Mouse (Mus musculus) MEL (cell line): ENCODE measurements around the gene Npas3. TPM values are rescaled to one million over a fixed set of nuclear protein-coding genes. Genes with fewer than 3 reads are reported as not detected.

ENCODE experiments used
- DNase-seq: peaks from one replicate; pipeline ENCODE4 v3.0.0; 2011; ENCODE audit warnings: low read depth, low spot score
- H3K27ac ChIP-seq: 2 replicates; pipeline ENCODE4 v1.5.1; 2012; ENCODE audit warnings: low read depth, mild to moderate bottlenecking, control low read depth, low read length, moderate library complexity; ENCODE audit not compliant: control insufficient read depth
- H3K27me3 ChIP-seq, 2 experiments: fragments of 150-350 bp in 1 of 2; sonication (generic) in 1 of 2; 2 replicates each; pipeline ENCODE4 v1.6.1; 2012; ENCODE audit warnings: low read length in 2 of 2, mild to moderate bottlenecking in 2 of 2, improper control_type of control experiment in 1 of 2, moderate library complexity in 1 of 2; ENCODE audit not compliant: insufficient read depth in 2 of 2, control insufficient read depth in 1 of 2
- H3K36me3 ChIP-seq, 2 experiments: 2 replicates each; pipeline ENCODE4 v1.6.1; 2012 to 2014; ENCODE audit warnings: low read length in 2 of 2, improper control_type of control experiment in 1 of 2, inconsistent platforms in 1 of 2, mild to moderate bottlenecking in 1 of 2; ENCODE audit not compliant: insufficient read depth in 2 of 2, control insufficient read depth in 1 of 2
- H3K4me1 ChIP-seq, 2 experiments: fragments of 150-350 bp in 1 of 2; sonication (generic) in 1 of 2; 2 replicates each; pipeline ENCODE4 v1.6.1; 2012; ENCODE audit warnings: low read length in 2 of 2, improper control_type of control experiment in 1 of 2, mild to moderate bottlenecking in 1 of 2; ENCODE audit not compliant: insufficient read depth in 2 of 2, control insufficient read depth in 1 of 2
- H3K4me3 ChIP-seq, 2 experiments: fragments of 150-350 bp in 1 of 2; sonication (generic) in 1 of 2; 2 replicates each; pipeline ENCODE4 v1.5.1; 2012; ENCODE audit warnings: low read depth in 2 of 2, low read length in 2 of 2, mild to moderate bottlenecking in 2 of 2, moderate library complexity in 2 of 2, control low read depth in 1 of 2, improper control_type of control experiment in 1 of 2; ENCODE audit not compliant: control insufficient read depth in 1 of 2, insufficient read depth in 1 of 2
- H3K79me2 ChIP-seq: 2 replicates; pipeline ENCODE4 v1.6.1; 2012; ENCODE audit warnings: mild to moderate bottlenecking, low read length, moderate library complexity; ENCODE audit not compliant: control insufficient read depth, poor library complexity, insufficient read depth
- H3K9ac ChIP-seq: 2 replicates; pipeline ENCODE4 v1.6.1; 2012; ENCODE audit warnings: low read depth, mild to moderate bottlenecking, control low read depth, low read length, moderate library complexity; ENCODE audit not compliant: control insufficient read depth, poor library complexity, severe bottlenecking
- H3K9me3 ChIP-seq: fragments of 150-350 bp; sonication (generic); replicated peaks from 2 replicates; pipeline ENCODE4 v1.6.1; 2012; ENCODE audit warnings: mild to moderate bottlenecking, low read length, improper control_type of control experiment, moderate library complexity; ENCODE audit not compliant: insufficient read depth
- CHD2 ChIP-seq: IDR thresholded peaks from 2 replicates; pipeline ENCODE4 v1.6.1; 2011; ENCODE audit warnings: low read length, improper control_type of control experiment
- E2F4 ChIP-seq: IDR thresholded peaks from 2 replicates; pipeline ENCODE4 v1.6.1; 2011; ENCODE audit warnings: low read depth, low read length, improper control_type of control experiment, borderline replicate concordance
- EP300 ChIP-seq, 2 experiments: IDR thresholded peaks; 2 replicates each; pipeline ENCODE4 v1.6.1; 2011; ENCODE audit warnings: improper control_type of control experiment in 2 of 2, low read length in 2 of 2, low read depth in 1 of 2, mild to moderate bottlenecking in 1 of 2
- ETS1 ChIP-seq: IDR thresholded peaks from 2 replicates; pipeline ENCODE4 v1.6.1; 2012; ENCODE audit warnings: low read depth, mild to moderate bottlenecking, inconsistent platforms, low read length, improper control_type of control experiment, moderate library complexity
- GATA1 ChIP-seq: IDR thresholded peaks from 2 replicates; pipeline ENCODE4 v1.6.1; 2011; ENCODE audit warnings: low read depth, low read length, improper control_type of control experiment
- MAFK ChIP-seq: IDR thresholded peaks from 2 replicates; pipeline ENCODE4 v1.6.1; 2011; ENCODE audit warnings: low read depth, mild to moderate bottlenecking, low read length, improper control_type of control experiment, borderline replicate concordance
- MAX ChIP-seq: IDR thresholded peaks from 2 replicates; pipeline ENCODE4 v1.6.1; 2011; ENCODE audit warnings: low read length, improper control_type of control experiment
- MEF2A ChIP-seq: IDR thresholded peaks from 2 replicates; pipeline ENCODE4 v1.6.1; 2014; ENCODE audit warnings: low read depth, mild to moderate bottlenecking, inconsistent platforms, low read length, improper control_type of control experiment; ENCODE audit not compliant: poor library complexity, insufficient replicate concordance, severe bottlenecking; ENCODE audit errors: extremely low read depth
- MYB ChIP-seq: IDR thresholded peaks from 2 replicates; pipeline ENCODE4 v1.6.1; 2011; ENCODE audit warnings: mild to moderate bottlenecking, low read depth, low read length, improper control_type of control experiment
- POLR2A ChIP-seq, 2 experiments: IDR thresholded peaks; 2 replicates each; pipeline ENCODE4 v1.6.1; 2011 to 2012; ENCODE audit warnings: low read length in 2 of 2, mild to moderate bottlenecking in 2 of 2, control low read depth in 1 of 2, improper control_type of control experiment in 1 of 2, low read depth in 1 of 2, moderate library complexity in 1 of 2; ENCODE audit not compliant: control insufficient read depth in 1 of 2, insufficient read depth in 1 of 2, poor library complexity in 1 of 2
- POLR2AphosphoS2 ChIP-seq: IDR thresholded peaks from 2 replicates; pipeline ENCODE4 v1.6.1; 2011; ENCODE audit warnings: low read length, improper control_type of control experiment
- RCOR1 ChIP-seq: IDR thresholded peaks from 2 replicates; pipeline ENCODE4 v1.6.1; 2012; ENCODE audit warnings: low read depth, mild to moderate bottlenecking, inconsistent platforms, low read length, improper control_type of control experiment
- TAL1 ChIP-seq: IDR thresholded peaks from 2 replicates; pipeline ENCODE4 v1.6.1; 2012; ENCODE audit warnings: mild to moderate bottlenecking, inconsistent platforms, low read length, moderate library complexity, mixed read lengths
- TBP ChIP-seq: IDR thresholded peaks from 2 replicates; pipeline ENCODE4 v1.8.0; 2011; ENCODE audit warnings: low read depth, low read length, improper control_type of control experiment
- UBTF ChIP-seq: IDR thresholded peaks from 2 replicates; pipeline ENCODE4 v1.6.1; 2012; ENCODE audit warnings: low read depth, mild to moderate bottlenecking, inconsistent platforms, low read length, improper control_type of control experiment, moderate library complexity, borderline replicate concordance; ENCODE audit not compliant: insufficient read depth
- USF1 ChIP-seq: IDR thresholded peaks from 2 replicates; pipeline ENCODE4 v1.6.1; 2014; ENCODE audit warnings: low read depth, mild to moderate bottlenecking, inconsistent platforms, low read length, improper control_type of control experiment, moderate library complexity
- USF2 ChIP-seq, 2 experiments: IDR thresholded peaks; 2 replicates each; pipeline ENCODE4 v1.6.1; 2011 to 2012; ENCODE audit warnings: improper control_type of control experiment in 2 of 2, low read length in 2 of 2, borderline replicate concordance in 1 of 2, inconsistent platforms in 1 of 2, low read depth in 1 of 2, mild to moderate bottlenecking in 1 of 2; ENCODE audit not compliant: insufficient read depth in 1 of 2
- ZNF384 ChIP-seq: IDR thresholded peaks from 2 replicates; pipeline ENCODE4 v1.6.1; 2012; ENCODE audit warnings: low read depth, mild to moderate bottlenecking, inconsistent platforms, low read length, improper control_type of control experiment
- polyA plus RNA-seq, 2 experiments: library from polyadenylated mRNA; stranded (reverse) in 1 of 2; unstranded in 1 of 2; fragments of >175 nt in 1 of 2; fragments of >200 nt in 1 of 2; gene quantifications; 2 replicates each; pipeline versions ENCODE4 v1.2.1 to v1.2.4; 2012; ENCODE audit warnings: low replicate concordance in 2 of 2, low read depth in 1 of 2; ENCODE audit not compliant: insufficient read length in 2 of 2, insufficient read depth in 1 of 2, missing spikeins in 1 of 2
- total RNA-seq: library from RNA; depleted of rRNA; stranded (reverse); fragments of 300-350 nt; gene quantifications from 2 replicates; pipeline ENCODE4 v1.2.3, GENCODE M21; 2012

Gene Npas3
- total and polyA plus RNA-seq, 3 experiments: not detected

DNA sequence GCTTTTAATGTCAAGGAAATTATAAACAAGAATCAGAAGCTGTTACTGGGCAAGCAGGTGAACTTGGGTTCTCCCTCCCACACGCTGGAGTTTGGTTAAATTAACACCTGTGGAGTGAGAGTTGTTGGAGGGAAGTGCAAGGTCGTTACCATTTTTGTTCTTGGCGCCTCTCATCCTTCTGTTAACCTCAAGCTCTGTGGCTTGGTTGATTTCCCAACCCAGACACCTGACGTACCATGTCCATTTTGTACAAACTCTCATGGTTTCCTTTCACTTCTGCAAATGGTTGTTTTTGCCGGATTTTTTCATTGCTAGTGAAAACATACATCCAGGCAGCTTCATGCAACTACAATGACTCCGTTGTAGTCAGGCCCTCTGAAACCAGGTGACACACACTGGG lies 28.9 kb downstream of the Npas3 start:
- H3K4me1 ChIP-seq: no peaks in the 10 kb centered on the region
- TF ChIP-seq EP300 (IDR thresholded peaks at IDR 0.05; ENCODE audit: low read depth in 1 of 2, low read length in 2 of 2) (no peak), MAX (no peak), TBP (no peak)
- TF ChIP-seq, all 39 proteins: peak for 0
- no peaks in the 10 kb centered on the region for H3K9me3 ChIP-seq
- H3K36me3 ChIP-seq: no peaks in the 10 kb centered on the region
- no peak for DNase-seq
- no peak overlapping the region for H3K4me3 ChIP-seq
- no peak overlapping the region for H3K9ac ChIP-seq
- no peaks in the 10 kb centered on the region for H3K27me3 ChIP-seq
- no peak overlapping the region for H3K27ac ChIP-seq
- no peaks in the 10 kb centered on the region for H3K79me2 ChIP-seq

DNA sequence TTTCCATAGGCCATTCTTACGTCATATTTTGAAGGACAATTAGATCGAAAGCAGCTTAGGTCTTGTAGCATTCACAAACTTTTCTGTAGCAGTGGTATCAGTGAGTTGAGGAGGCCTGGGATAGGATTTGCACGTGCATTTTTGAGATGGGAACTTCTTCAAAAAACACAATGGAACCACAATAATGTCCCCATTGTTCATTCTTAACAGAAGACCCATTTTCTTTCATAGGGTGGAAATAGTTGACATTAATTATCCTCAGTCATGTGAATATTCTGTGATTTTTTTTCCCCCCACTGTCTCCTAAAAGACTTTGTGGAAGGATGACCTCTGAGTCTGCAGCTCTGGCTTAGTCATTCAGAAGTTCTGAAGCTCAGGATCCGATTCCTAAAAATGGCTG lies 41.9 kb downstream of the Npas3 start:
- Histone ChIP-seq H3K79me2 (no peaks in the 10 kb centered on the region), H3K9ac (no peak overlapping the region), H3K27me3 (no peaks in the 10 kb centered on the region), H3K4me3 (no peak overlapping the region), H3K9me3 (no peaks in the 10 kb centered on the region), H3K4me1 (no peaks in the 10 kb centered on the region), H3K36me3 (no peaks in the 10 kb centered on the region), H3K27ac (no peak overlapping the region)
- DNase-seq: no peak
- TF ChIP-seq ZNF384 (no peak), USF1 (no peak), UBTF (no peak), E2F4 (no peak), EP300 (IDR thresholded peaks at IDR 0.05; ENCODE audit: low read depth in 1 of 2, low read length in 2 of 2) (no peak), MEF2A (no peak), POLR2AphosphoS2 (no peak), CHD2 (no peak), MYB (no peak), ETS1 (no peak), TAL1 (no peak), GATA1 (no peak), USF2 (IDR thresholded peaks at IDR 0.05; ENCODE audit: borderline replicate concordance in 1 of 2, insufficient read depth in 1 of 2, low read depth in 1 of 2, low read length in 2 of 2) (no peak), MAX (no peak), RCOR1 (no peak)

DNA sequence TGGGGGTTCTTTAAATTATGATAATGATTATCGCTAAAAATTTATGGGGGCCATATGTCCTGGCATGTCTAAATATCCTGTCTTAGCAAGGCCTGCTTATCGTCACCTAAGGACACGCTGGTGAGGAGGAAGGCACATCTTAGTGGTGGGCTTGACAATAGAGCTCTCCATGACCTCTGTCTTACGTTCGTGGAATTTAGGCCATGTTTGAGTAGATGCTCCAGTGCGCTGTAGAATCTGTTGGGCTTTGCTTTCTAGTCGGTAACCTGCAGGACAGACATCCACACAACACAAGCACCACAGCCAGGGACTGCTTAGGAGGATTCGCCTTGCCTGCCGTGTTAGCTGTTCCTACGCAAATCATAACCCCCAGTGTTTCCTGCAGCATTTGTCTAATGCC lies 42.4 kb downstream of the Npas3 start:
- TF ChIP-seq TBP (no peak), MAFK (no peak), MAX (no peak), POLR2A (IDR thresholded peaks at IDR 0.05; ENCODE audit: control insufficient read depth in 1 of 2, insufficient read depth in 1 of 2, low read depth in 1 of 2, low read length in 2 of 2, poor library complexity in 1 of 2) (no peak)
- Histone ChIP-seq H3K79me2 (no peaks in the 10 kb centered on the region), H3K36me3 (no peaks in the 10 kb centered on the region), H3K9ac (no peak overlapping the region), H3K4me1 (no peaks in the 10 kb centered on the region), H3K4me3 (no peak overlapping the region), H3K27ac (no peak overlapping the region), H3K9me3 (no peaks in the 10 kb centered on the region), H3K27me3 (no peaks in the 10 kb centered on the region)
- no peak for DNase-seq
